Mouse (Mus musculus): ENCODE results near the gene Ring1.

- TF ChIP-seq POLR2A (IDR thresholded peaks at IDR 0.05; ENCODE audit: control insufficient read depth, extremely low read depth, insufficient read depth, low read length, poor library complexity) (no peak), CTCF (IDR thresholded peaks at IDR 0.05; ENCODE audit: borderline replicate concordance, control insufficient read depth, extremely low read depth, insufficient read depth, low read length, poor library complexity) (no peak)
These were observed 4.8 kb upstream of the Ring1 start for GRCm38 (mm10) chr17:34029150-34029889.

Measured in thymus, adult 2 months (tissue).